Mouse (Mus musculus): ENCODE measurements around the gene Fam50a.

DNA sequence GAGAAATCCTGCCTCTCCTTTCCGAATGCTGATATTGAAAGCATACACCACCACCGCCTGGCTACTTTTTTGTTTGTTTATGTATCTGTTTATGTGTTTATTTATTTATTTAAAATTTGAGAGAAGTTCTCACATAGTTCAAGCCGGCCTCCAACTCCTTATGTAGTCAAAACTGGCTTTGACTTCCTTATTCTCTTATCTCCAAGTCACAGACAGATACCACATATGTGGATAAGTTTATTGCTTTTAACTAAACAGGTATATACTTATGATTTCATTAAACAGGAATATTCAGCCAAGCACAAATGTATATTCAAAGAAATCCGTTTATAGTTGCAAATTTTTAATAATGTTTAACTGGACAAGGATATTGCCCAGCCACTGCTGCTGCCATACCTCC lies 19.4 kb upstream of the Fam50a start:
- TF ChIP-seq CTCF (IDR thresholded peaks at IDR 0.05; ENCODE audit: control insufficient read depth, insufficient read depth, insufficient read length): no peak
- TF ChIP-seq FOSL1 (IDR thresholded peaks at IDR 0.05; ENCODE audit: insufficient read depth, low read length, poor library complexity, severe bottlenecking): no peak
- no peak for TF ChIP-seq MAX (IDR thresholded peaks at IDR 0.05)
